Mouse (Mus musculus) C2C12 (cell line): ENCODE measurements around the gene Akap2.

Experiments used
- CEBPB ChIP-seq: IDR thresholded peaks from one replicate; pipeline ENCODE4 v1.6.1; 2011; ENCODE audit warnings: low read depth, mild to moderate bottlenecking, control low read depth, moderate library complexity
- CTCF ChIP-seq: IDR thresholded peaks from one replicate; pipeline ENCODE4 v1.5.1; 2011; ENCODE audit not compliant: control insufficient read depth, insufficient read depth, insufficient read length
- MAX ChIP-seq: IDR thresholded peaks from one replicate; pipeline ENCODE4 v1.6.1; 2011; ENCODE audit warnings: mild to moderate bottlenecking, control low read depth
- MYOD1 ChIP-seq: IDR thresholded peaks from one replicate; pipeline ENCODE4 v1.6.1; 2011; ENCODE audit warnings: low read depth; ENCODE audit not compliant: control insufficient read depth, insufficient read length
- MYOG ChIP-seq: IDR thresholded peaks from one replicate; pipeline ENCODE4 v1.6.1; 2011; ENCODE audit not compliant: control insufficient read depth, insufficient read length; ENCODE audit errors: extremely low read depth

DNA sequence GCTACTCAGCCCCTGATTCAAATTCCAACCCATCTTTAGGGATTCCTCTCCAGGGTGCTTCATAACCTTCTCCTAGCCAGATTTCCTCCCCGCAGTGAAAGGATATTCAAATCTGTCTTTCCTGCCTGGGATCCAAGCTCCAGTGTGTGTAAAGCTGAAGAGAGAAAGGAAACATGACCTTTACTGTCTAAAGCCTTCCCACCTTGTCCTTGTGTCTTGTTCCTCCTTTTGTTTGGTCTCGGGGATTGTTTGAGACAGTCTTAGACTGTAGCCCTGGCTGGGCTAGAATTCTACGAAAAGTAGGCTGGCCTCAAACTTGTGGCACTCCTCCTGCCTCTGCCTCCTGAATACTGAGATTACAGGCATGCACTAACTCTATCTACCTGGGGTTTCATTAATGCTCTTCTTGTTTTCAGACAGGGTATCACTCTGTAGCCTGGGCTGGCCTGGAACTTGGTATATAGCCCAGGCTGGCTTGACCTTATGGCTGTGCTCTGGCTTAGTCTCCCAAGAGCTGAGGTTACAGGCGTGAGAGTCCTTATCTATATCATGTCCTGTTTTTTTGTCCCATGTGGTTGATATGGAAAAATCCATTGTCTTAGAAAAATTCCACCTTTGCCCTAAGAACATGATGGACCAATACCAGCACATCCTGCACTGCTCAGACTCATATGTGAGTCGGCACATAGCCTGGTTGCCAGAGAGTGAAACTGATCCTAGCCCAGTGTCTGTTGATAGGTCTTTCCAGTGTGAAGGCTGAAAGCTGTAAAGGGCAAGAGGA is 22.9 kb upstream of the Akap2 start:
- no peak for TF ChIP-seq MYOG
- no peak for TF ChIP-seq CTCF
- no peak for TF ChIP-seq MAX
- TF ChIP-seq CEBPB, result no peak
- no peak for TF ChIP-seq MYOD1
